Mouse (Mus musculus): ENCODE measurements around the gene Gm4779.

- TF ChIP-seq HCFC1 (IDR thresholded peaks at IDR 0.05; ENCODE audit: borderline replicate concordance, insufficient read depth, low read length) (no peak), CHD2 (IDR thresholded peaks at IDR 0.05; ENCODE audit: low read depth, low read length) (no peak), ZC3H11A (IDR thresholded peaks at IDR 0.05; ENCODE audit: borderline replicate concordance, low read depth, low read length) (peak; percentile 33; the same call in 1 of the 2 replicates)
Measured at GRCm38 (mm10) chrX:101805512-101805911, 11.3 kb upstream of the Gm4779 start.
